Mouse (Mus musculus): ENCODE results near the gene Dctd. TPM values are rescaled to one million over a fixed set of nuclear protein-coding genes. Genes with fewer than 3 reads are reported as not detected.
A peak's percentile ranks its signal among the peaks of the same experiment; 100 is the strongest.

Dctd gene
- polyA plus RNA-seq, 1 experiment, result 57.0 TPM

DNA sequence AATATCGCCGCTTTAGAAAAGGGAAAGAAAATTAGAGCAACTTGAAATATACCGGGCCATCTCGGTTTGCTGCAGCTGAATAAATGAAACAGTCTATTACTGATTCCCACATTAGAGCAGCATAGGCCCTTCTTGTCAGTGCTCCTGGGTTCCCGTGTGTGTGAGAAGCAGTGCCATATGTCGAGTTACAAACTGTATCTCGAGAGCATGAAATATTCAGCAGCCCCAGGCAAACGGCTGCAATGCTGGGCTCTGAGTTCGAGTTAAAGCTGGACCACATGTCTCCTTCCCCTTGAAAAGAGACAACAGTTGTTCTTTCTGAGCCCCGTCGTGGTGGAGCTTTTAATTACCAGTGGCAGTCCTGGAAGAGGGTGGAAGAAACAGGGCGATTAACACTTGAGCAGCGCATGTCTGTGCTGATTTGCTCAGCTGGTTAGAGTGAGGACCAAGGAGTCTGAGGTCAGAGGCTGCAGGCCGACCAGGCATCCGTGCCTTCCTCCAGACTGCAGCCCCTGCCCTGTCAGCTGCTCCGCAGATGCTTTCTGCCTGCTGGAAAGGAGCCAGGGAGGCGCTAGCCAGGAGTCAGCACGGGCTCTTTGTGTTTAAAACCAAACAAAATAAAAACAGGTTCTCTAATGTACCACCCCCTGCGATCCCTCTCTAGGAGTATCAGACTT, 53.3 kb downstream of the Dctd start:
- Histone ChIP-seq H3K4me1 (ENCODE audit: control insufficient read depth, insufficient read depth, low read length) (no peaks in the 10 kb centered on the region), H3K27me3 (ENCODE audit: control insufficient read depth, insufficient read depth, low read length, poor library complexity, severe bottlenecking) (no peaks in the 10 kb centered on the region), H3K36me3 (ENCODE audit: control insufficient read depth, insufficient read depth, low read length, poor library complexity, severe bottlenecking) (no peaks in the 10 kb centered on the region), H3K4me3 (ENCODE audit: low read depth, low read length) (no peak overlapping the region), H3K27ac (ENCODE audit: insufficient read depth, low read length) (no peak overlapping the region), H3K9ac (ENCODE audit: low read depth, poor library complexity, severe bottlenecking) (no peak overlapping the region), H3K9me3 (replicated peaks; ENCODE audit: control insufficient read depth, insufficient read depth, low read length, poor library complexity, severe bottlenecking) (peaks cover 12% of the 10 kb centered on the region; the same call in 1 of the 2 replicates)
- TF ChIP-seq EP300 (IDR thresholded peaks at IDR 0.05; ENCODE audit: insufficient read depth, low read depth, low read length) (no peak), CTCF (IDR thresholded peaks at IDR 0.05; ENCODE audit: low read depth, low read length) (no peak), POLR2A (IDR thresholded peaks at IDR 0.05; ENCODE audit: insufficient read depth, low read length) (no peak)

DNA sequence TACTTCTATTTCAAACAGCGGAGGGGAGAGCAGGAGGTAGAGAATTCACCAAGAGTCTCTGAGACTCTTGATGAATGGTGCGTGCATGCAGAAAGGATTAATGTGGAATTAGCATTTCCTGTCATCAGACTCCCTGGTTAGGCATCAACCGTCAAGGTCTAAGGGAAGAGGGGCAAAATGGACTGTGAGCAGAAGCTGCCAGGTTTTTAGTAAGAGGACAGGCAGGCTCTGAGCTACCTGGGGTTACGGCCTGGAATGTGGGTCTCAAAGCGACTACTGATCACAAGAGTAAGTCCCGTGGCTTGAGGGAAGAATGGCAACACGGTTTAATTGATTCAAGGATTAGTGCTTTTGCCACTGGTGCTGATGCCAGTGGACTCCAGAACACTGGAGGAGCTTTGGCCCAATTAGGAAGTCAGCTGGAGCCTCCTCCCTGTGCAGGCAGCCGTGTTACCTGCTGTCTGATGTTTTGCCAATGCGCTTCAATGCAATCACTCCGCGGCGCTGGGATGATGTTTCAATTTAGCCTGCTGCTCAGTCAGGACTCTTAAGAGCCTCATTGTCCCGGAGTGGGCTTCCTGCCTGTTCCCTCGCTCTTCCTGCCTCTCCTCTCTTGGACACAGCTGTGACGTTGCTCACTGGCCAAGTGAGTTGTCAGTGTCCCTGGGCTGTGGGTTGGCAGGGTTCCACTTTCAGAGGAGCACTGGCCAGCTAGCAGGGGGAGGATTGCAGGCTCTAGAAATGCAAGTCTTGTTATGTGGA, 54.6 kb downstream of the Dctd start:
- Histone ChIP-seq H3K27me3 (ENCODE audit: control insufficient read depth, insufficient read depth, low read length, poor library complexity, severe bottlenecking) (no peaks in the 10 kb centered on the region), H3K9me3 (replicated peaks; ENCODE audit: control insufficient read depth, insufficient read depth, low read length, poor library complexity, severe bottlenecking) (peaks cover 12% of the 10 kb centered on the region; the same call in 1 of the 2 replicates), H3K36me3 (ENCODE audit: control insufficient read depth, insufficient read depth, low read length, poor library complexity, severe bottlenecking) (no peaks in the 10 kb centered on the region), H3K27ac (ENCODE audit: insufficient read depth, low read length) (no peak overlapping the region), H3K4me3 (ENCODE audit: low read depth, low read length) (no peak overlapping the region), H3K4me1 (ENCODE audit: control insufficient read depth, insufficient read depth, low read length) (no peaks in the 10 kb centered on the region), H3K9ac (ENCODE audit: low read depth, poor library complexity, severe bottlenecking) (no peak overlapping the region)
- TF ChIP-seq CTCF (IDR thresholded peaks at IDR 0.05; ENCODE audit: low read depth, low read length), result no peak
- no peak for TF ChIP-seq EP300 (IDR thresholded peaks at IDR 0.05; ENCODE audit: insufficient read depth, low read depth, low read length)
- TF ChIP-seq POLR2A (IDR thresholded peaks at IDR 0.05; ENCODE audit: insufficient read depth, low read length), result no peak

DNA sequence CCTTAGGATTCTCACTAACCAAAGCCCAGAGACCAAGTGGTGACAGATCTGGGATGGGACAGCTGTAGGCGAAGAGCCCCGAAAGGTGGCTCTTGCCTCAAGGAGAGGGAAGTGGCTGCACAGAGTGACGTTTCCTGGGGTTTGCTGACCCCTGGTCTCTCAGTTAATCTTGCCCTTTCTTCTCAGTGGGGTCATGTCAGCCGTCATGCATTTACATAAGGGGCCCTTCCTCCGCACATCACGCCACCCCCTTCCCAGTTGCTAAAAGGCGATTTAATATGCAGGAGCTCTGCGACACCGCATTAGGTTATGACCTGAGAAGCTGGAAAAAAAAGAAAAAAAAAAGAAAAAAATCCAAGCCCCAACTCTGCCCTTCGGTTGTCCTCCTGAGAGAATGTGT, 58.8 kb downstream of the Dctd start:
- TF ChIP-seq EP300 (IDR thresholded peaks at IDR 0.05; ENCODE audit: insufficient read depth, low read depth, low read length) (no peak), CTCF (IDR thresholded peaks at IDR 0.05; ENCODE audit: low read depth, low read length) (no peak), POLR2A (IDR thresholded peaks at IDR 0.05; ENCODE audit: insufficient read depth, low read length) (no peak)
- Histone ChIP-seq H3K4me1 (ENCODE audit: control insufficient read depth, insufficient read depth, low read length) (no peaks in the 10 kb centered on the region), H3K36me3 (ENCODE audit: control insufficient read depth, insufficient read depth, low read length, poor library complexity, severe bottlenecking) (no peaks in the 10 kb centered on the region), H3K27ac (ENCODE audit: insufficient read depth, low read length) (no peak overlapping the region), H3K27me3 (ENCODE audit: control insufficient read depth, insufficient read depth, low read length, poor library complexity, severe bottlenecking) (no peaks in the 10 kb centered on the region), H3K9ac (ENCODE audit: low read depth, poor library complexity, severe bottlenecking) (no peak overlapping the region), H3K4me3 (ENCODE audit: low read depth, low read length) (no peak overlapping the region), H3K9me3 (replicated peaks; ENCODE audit: control insufficient read depth, insufficient read depth, low read length, poor library complexity, severe bottlenecking) (no peaks in the 10 kb centered on the region)

DNA sequence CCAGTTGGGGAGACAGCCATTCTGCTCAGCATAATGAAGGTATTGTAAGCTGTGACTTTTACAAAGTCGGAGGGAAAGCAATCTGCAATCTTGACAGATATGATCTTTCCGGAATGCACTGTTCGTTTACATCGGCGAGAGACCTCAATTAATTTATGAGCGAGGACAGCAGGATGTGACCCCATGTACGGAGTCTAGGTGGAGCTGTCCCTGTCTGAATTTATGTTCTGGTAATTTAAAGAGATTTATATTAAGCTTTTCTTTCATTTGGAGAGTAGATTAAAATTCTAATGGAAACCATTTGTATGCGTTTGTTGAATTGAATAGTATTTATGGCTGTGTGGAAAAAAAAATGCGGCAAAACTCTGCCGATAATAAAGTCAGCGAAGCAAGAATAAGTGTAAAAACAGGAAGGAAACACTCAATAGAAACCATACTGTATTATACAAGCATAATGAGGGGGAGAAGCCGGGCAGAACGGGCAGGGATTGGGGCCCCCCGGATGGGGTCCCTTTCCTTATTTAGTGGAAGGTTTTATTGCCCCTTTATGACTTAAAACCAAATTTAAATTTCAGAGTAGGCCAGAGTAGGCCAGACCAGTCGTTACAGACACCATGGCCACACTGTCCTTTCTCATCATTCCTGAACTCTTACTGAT, 59.8 kb downstream of the Dctd start:
- H3K9ac ChIP-seq (ENCODE audit: low read depth, poor library complexity, severe bottlenecking), result no peak overlapping the region
- H3K36me3 ChIP-seq (ENCODE audit: control insufficient read depth, insufficient read depth, low read length, poor library complexity, severe bottlenecking), result no peaks in the 10 kb centered on the region
- H3K9me3 ChIP-seq (replicated peaks; ENCODE audit: control insufficient read depth, insufficient read depth, low read length, poor library complexity, severe bottlenecking), result no peaks in the 10 kb centered on the region
- no peak overlapping the region for H3K27ac ChIP-seq (ENCODE audit: insufficient read depth, low read length)
- no peaks in the 10 kb centered on the region for H3K27me3 ChIP-seq (ENCODE audit: control insufficient read depth, insufficient read depth, low read length, poor library complexity, severe bottlenecking)
- H3K4me3 ChIP-seq (ENCODE audit: low read depth, low read length), result no peak overlapping the region
- no peaks in the 10 kb centered on the region for H3K4me1 ChIP-seq (ENCODE audit: control insufficient read depth, insufficient read depth, low read length)
- TF ChIP-seq CTCF (IDR thresholded peaks at IDR 0.05; ENCODE audit: low read depth, low read length) (no peak), EP300 (IDR thresholded peaks at IDR 0.05; ENCODE audit: insufficient read depth, low read depth, low read length) (no peak), POLR2A (IDR thresholded peaks at IDR 0.05; ENCODE audit: insufficient read depth, low read length) (no peak)

DNA sequence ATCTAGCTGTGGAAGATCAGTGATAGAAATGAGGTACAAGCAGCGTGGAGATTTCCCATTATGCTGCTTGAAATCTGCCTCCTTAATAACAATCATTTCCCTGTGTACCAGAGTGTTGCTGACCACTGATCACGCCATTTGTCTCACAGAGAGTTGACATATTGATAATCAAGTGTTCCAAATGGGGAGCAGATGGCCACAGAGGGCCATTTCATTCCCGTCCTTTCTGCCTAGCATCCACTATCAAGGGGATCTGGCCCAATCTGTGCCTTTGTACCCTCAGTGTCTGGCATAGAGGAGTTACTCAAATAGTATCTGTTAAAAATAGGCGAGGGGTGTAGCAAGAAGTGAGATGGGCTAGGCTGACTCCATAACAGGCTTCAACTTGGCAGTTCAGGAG, 78.5 kb downstream of the Dctd start:
- H3K27ac ChIP-seq (ENCODE audit: insufficient read depth, low read length), result peak overlapping the region; percentile 48; the same call in 1 of the 2 replicates

More for the DNA sequence above, 78.5 kb downstream of the Dctd start:
- Histone ChIP-seq H3K4me1 (ENCODE audit: control insufficient read depth, insufficient read depth, low read length) (no peaks in the 10 kb centered on the region), H3K9ac (ENCODE audit: low read depth, poor library complexity, severe bottlenecking) (no peak overlapping the region), H3K36me3 (ENCODE audit: control insufficient read depth, insufficient read depth, low read length, poor library complexity, severe bottlenecking) (peaks cover 2% of the 10 kb centered on the region), H3K27me3 (ENCODE audit: control insufficient read depth, insufficient read depth, low read length, poor library complexity, severe bottlenecking) (no peaks in the 10 kb centered on the region), H3K4me3 (ENCODE audit: low read depth, low read length) (no peak overlapping the region), H3K9me3 (replicated peaks; ENCODE audit: control insufficient read depth, insufficient read depth, low read length, poor library complexity, severe bottlenecking) (peaks cover 77% of the 10 kb centered on the region)
- no peak for TF ChIP-seq EP300 (IDR thresholded peaks at IDR 0.05; ENCODE audit: insufficient read depth, low read depth, low read length)
- TF ChIP-seq CTCF (IDR thresholded peaks at IDR 0.05; ENCODE audit: low read depth, low read length), result no peak
- no peak for TF ChIP-seq POLR2A (IDR thresholded peaks at IDR 0.05; ENCODE audit: insufficient read depth, low read length)

Data from ES-Bruce4 (cell line).